In genomic region chr11:32615561-32615960, GRCm38 (mm10) we compare ENCODE assay signal across 12 mouse cellular contexts. TPM values are rescaled to one million over a fixed set of nuclear protein-coding genes. Genes with fewer than 3 reads are reported as not detected.
DNase-seq lines count a peak whose midpoint lies in the region; ATAC-seq lines count a peak whose summit lies in the region.
"Had no signal": no experiment of that assay in that cellular context is flagged by ENCODE, and none has a peak within 500 bp of the region (broad histone marks: within the 10 kb centered on the region; RNA-seq: fewer than 3 reads in every experiment).

No protein-coding gene starts in this region.

- H3K36me3 ChIP-seq in heart, embryonic 12.5 days = no peaks in the 10 kb centered on the region
- no peaks in the 10 kb centered on the region for H3K36me3 ChIP-seq in midbrain, embryonic 14.5 days (ENCODE audit: control insufficient read depth, insufficient read depth, low read length)
- no peaks in the 10 kb centered on the region for H3K36me3 ChIP-seq in midbrain, embryonic 13.5 days
- H3K36me3 ChIP-seq in embryonic facial prominence, embryonic 12.5 days = no peaks in the 10 kb centered on the region

- 0 out of 2 replicates have a peak overlapping the region, but pooled peaks have one; percentile 19 for H3K27ac ChIP-seq in heart, embryonic 12.5 days (ENCODE audit: poor library complexity, severe bottlenecking)
- no peak overlapping the region for H3K27ac ChIP-seq in midbrain, embryonic 14.5 days (replicated peaks; ENCODE audit: low read depth, low read length)
- H3K27ac ChIP-seq in midbrain, embryonic 13.5 days = no peak overlapping the region
- H3K27ac ChIP-seq in embryonic facial prominence, embryonic 12.5 days = 0 out of 2 replicates have a peak overlapping the region, but pooled peaks have one; percentile 13

- WGBS in heart, embryonic 12.5 days = 17% methylated on average over 11 of the region's 11 CpGs
- 16% methylated on average over 11 of the region's 11 CpGs for WGBS in midbrain, embryonic 14.5 days
- 17% methylated on average over 11 of the region's 11 CpGs for WGBS in midbrain, embryonic 13.5 days
- 5% methylated on average over 11 of the region's 11 CpGs for WGBS in embryonic facial prominence, embryonic 12.5 days

- no peak overlapping the region for H3K9ac ChIP-seq in heart, embryonic 12.5 days
- H3K9ac ChIP-seq in midbrain, embryonic 14.5 days (replicated peaks; ENCODE audit: low read length) = no peak overlapping the region
- H3K9ac ChIP-seq in midbrain, embryonic 13.5 days (replicated peaks) = no peak overlapping the region
- H3K9ac ChIP-seq in embryonic facial prominence, embryonic 12.5 days = no peak overlapping the region

- H3K9me3 ChIP-seq in heart, embryonic 12.5 days (replicated peaks) = no peaks in the 10 kb centered on the region
- no peaks in the 10 kb centered on the region for H3K9me3 ChIP-seq in midbrain, embryonic 14.5 days (ENCODE audit: control insufficient read depth, low read length)
- H3K9me3 ChIP-seq in midbrain, embryonic 13.5 days = no peaks in the 10 kb centered on the region
- H3K9me3 ChIP-seq in embryonic facial prominence, embryonic 12.5 days = no peaks in the 10 kb centered on the region

- H3K4me2 ChIP-seq in heart, embryonic 12.5 days = peak overlapping the region; percentile 45
- no peak overlapping the region for H3K4me2 ChIP-seq in midbrain, embryonic 14.5 days (ENCODE audit: low read length)
- H3K4me2 ChIP-seq in midbrain, embryonic 13.5 days (replicated peaks) = no peak overlapping the region
- peak overlapping the region; percentile 18 for H3K4me2 ChIP-seq in embryonic facial prominence, embryonic 12.5 days (replicated peaks)

- H3K27me3 ChIP-seq in heart, embryonic 12.5 days (replicated peaks) = no peaks in the 10 kb centered on the region
- H3K27me3 ChIP-seq in midbrain, embryonic 14.5 days (ENCODE audit: control insufficient read depth, insufficient read depth, low read length) = no peaks in the 10 kb centered on the region
- H3K27me3 ChIP-seq in midbrain, embryonic 13.5 days = no peaks in the 10 kb centered on the region
- H3K27me3 ChIP-seq in embryonic facial prominence, embryonic 12.5 days = no peaks in the 10 kb centered on the region

- ATAC-seq in heart, embryonic 12.5 days (ENCODE audit: insufficient number of reproducible peaks, low FRiP score) = no peak
- no peak for ATAC-seq in midbrain, embryonic 14.5 days (ENCODE audit: low FRiP score, low TSS enrichment)
- no peak; the same call in 1 of the 2 replicates for ATAC-seq in midbrain, embryonic 13.5 days
- no peak for ATAC-seq in embryonic facial prominence, embryonic 12.5 days (ENCODE audit: insufficient number of reproducible peaks, insufficient read depth, low FRiP score, low TSS enrichment)
- no peak for ATAC-seq in megakaryocyte progenitor cell, adult 5-6 weeks (replicated peaks; ENCODE audit: poor library complexity)
- ATAC-seq: inflammation-experienced regulatory T-cells, adult 6 months had no signal

- no peak overlapping the region for H3K4me3 ChIP-seq in heart, embryonic 12.5 days
- no peak overlapping the region for H3K4me3 ChIP-seq in midbrain, embryonic 14.5 days (replicated peaks; ENCODE audit: low read depth, low read length)
- H3K4me3 ChIP-seq in midbrain, embryonic 13.5 days (replicated peaks) = no peak overlapping the region
- no peak overlapping the region for H3K4me3 ChIP-seq in embryonic facial prominence, embryonic 12.5 days

- DNase-seq in heart, adult 8-10 months (ENCODE audit: low spot score) = no peak
- DNase-seq in midbrain, embryonic 14.5 days = peak; percentile 15
- no peak for DNase-seq in cerebellum, postnatal 25 days
- DNase-seq: layer of hippocampus, adult 9-11 months; left cerebral cortex, postnatal 4 days; lung, adult 2 months; thymus, adult 18-20 months had no signal

- H3K4me1 ChIP-seq in heart, embryonic 12.5 days (replicated peaks) = peaks cover 35% of the 10 kb centered on the region
- no peaks in the 10 kb centered on the region for H3K4me1 ChIP-seq in midbrain, embryonic 14.5 days (ENCODE audit: control insufficient read depth, insufficient read depth, low read length)
- H3K4me1 ChIP-seq in midbrain, embryonic 13.5 days (replicated peaks) = peaks cover 16% of the 10 kb centered on the region
- peaks cover 23% of the 10 kb centered on the region for H3K4me1 ChIP-seq in embryonic facial prominence, embryonic 12.5 days

RNA-seq across cellular contexts. Expression of gene Fbxw11, which starts 27.0 kb away (rescaled TPM):
- polyA plus RNA-seq in heart, embryonic 12.5 days (2016; fragmentation: Nextera tagmentation; extraction: Ambion mirVana) = 76.0 and 79.2 TPM in 2 replicates
- total RNA-seq in heart, adult 8-10 months (2022) = 10 to 100 TPM; 44.2 to 51.4 (median 46.2) TPM
- polyA plus RNA-seq in midbrain, embryonic 14.5 days (2014; fragmentation: Nextera tagmentation; extraction: Ambion mirVana) = 93.5 and 120 TPM in 2 replicates
- 108 and 114 TPM in 2 replicates for polyA plus RNA-seq in midbrain, embryonic 13.5 days (2015; fragmentation: Nextera tagmentation; extraction: Ambion mirVana)
- polyA plus RNA-seq in embryonic facial prominence, embryonic 12.5 days (2016; fragmentation: Nextera tagmentation; extraction: Ambion mirVana) = 90.2 and 90.4 TPM in 2 replicates
- 35.5 and 44.0 TPM in 2 replicates for total RNA-seq in megakaryocyte progenitor cell, adult 5-6 weeks (2015)
- 62.3 and 72.8 TPM in 2 replicates for total RNA-seq in megakaryocyte progenitor cell, adult 5-6 weeks (2017)

Comparison
In these comparisons a context has a peak if more than half of its experiments do, and no peak if none do; other contexts are left out.
1. H3K27ac ChIP-seq: peak in heart, embryonic 12.5 days (single experiment) and embryonic facial prominence, embryonic 12.5 days (single experiment); none in midbrain, embryonic 14.5 days (single experiment) and midbrain, embryonic 13.5 days (single experiment).
2. H3K4me2 ChIP-seq: peak in heart, embryonic 12.5 days (single experiment) and embryonic facial prominence, embryonic 12.5 days (single experiment); none in midbrain, embryonic 14.5 days (single experiment) and midbrain, embryonic 13.5 days (single experiment).